Mouse (Mus musculus): ENCODE data around the gene Olfr1138.

Olfr1138 gene

DNA sequence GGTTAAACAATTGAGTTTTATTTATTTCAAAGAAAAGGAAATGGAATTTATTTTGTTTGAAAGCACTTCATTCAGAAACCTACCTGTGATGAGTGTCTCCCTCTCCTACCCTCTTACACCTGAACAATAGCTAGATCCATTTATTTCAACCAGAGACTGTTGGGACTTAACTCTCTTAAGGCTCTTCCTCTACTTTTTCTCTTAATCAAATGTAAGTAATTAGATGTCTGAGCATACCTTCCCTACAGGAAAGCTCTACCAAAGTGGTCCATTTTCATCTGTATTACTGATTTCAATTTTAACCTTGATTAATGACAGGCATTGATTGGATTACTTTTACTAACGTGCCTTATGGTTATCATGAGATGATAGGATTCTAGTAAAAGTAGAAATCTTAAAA lies at the start of gene Olfr1138:
Gene Olfr1138, minus strand, starts transcription at position 101 of the 400 bp plus-strand sequence.
- DNase-seq (ENCODE audit: low spot score in 2 of 2) = no peak

DNA sequence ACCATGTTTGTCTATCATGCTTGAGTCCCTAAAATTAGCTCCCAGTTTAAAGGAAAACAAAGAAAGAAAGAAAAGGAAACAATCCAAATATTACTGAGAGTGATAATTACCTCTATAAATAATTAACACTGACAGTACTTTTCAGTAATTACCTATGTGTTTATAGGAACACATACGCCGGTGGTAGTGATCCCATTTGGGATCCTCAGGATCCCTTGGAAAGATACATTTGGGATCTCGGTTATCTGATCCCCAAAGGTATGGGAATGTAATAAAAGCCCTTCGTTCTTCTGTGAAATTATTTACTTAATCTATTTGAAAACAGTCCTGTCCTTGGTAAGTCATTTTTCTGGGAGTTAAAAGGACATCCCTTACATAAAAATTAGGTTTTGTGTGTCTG lies 39.4 kb upstream of the Olfr1138 start, which contains the start of gene Olfr152:
Gene Olfr152, plus strand, starts transcription at position 301 of the 400 bp plus-strand sequence.
- no peak for DNase-seq (ENCODE audit: low spot score in 2 of 2)

DNA sequence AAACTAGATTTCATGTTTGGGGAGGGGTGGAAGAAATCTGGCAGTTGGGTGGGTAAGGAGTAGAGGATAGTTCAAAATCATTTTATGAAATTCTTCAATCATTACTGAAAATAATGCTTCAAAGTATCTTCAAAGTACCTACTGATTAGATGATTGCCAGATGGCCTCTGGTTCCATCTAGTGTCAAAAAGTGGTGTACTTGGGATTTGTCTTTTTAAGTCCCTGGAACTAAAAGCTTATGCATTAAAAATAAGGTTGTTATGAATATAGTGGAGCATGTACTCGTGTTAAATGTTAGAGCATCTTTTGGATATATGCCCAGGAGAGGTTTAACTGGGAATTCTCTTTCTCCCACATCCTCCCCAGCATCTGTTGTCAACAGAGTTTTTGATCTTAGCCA lies 36.4 kb upstream of the Olfr1138 start:
- no peak for DNase-seq (ENCODE audit: low spot score in 2 of 2)

DNA sequence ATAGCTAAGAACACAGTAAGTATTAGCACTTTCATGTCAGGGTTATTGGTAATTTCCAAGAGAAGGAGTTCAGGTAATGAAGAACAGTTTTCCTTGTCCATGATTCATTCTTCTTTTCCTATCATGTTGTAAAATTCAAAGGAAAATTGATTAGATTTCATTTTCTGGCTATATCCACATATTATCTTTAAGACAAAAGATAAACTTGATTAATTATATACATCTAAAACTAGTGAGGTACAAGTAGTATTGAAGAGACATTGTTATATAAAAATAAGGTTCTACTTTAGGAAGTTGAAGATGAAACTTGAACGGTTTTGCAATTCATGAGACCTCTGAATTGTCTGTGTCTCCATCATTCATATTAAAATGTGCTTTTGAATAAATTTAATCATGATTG lies 14.1 kb upstream of the Olfr1138 start, which contains the start of gene Olfr1141:
Gene Olfr1141, minus strand, starts transcription at position 101 of the 400 bp plus-strand sequence.
- no peak for DNase-seq (ENCODE audit: low spot score in 2 of 2)

DNA sequence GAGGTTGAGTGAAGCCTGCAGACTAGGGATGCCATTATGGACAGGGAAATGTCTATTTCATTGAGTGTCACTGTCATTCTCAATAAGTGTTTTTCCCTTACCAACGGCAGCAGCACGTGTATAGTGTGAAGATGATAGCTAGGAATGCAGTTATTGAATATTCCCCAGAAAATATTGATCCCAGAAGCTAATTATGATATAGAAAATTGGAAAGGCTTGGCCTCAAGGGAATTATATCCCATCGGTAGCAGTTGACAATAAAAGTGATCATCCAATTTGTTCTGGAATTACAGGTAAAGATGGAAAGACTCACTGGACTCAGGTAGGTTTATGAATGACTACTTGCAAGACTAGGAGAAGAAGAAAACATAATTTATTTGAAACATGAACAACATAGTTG lies 3.7 kb upstream of the Olfr1138 start, which contains the start of gene Olfr1140:
Gene Olfr1140, plus strand, starts transcription at position 301 of the 400 bp plus-strand sequence.
- DNase-seq (ENCODE audit: low spot score in 2 of 2) = no peak

DNA sequence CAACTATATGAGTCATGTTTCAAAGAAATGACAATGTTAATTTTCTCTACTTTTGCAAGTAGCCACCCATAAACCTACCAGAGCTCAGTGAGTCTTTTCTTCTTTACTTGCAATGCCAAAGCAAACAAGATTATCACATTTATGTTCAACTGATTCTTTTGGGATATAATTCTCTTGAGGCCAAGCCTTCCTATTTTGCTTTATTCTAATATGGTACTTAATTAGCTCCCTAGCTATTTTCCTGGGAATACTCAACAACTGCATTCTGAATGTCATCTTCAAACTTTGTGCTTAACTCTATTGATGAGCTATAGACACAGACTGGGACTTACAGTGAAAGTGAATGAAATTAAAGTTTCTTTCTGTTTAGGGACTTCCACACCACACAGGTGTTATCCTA lies 26.7 kb downstream of the Olfr1138 start, which contains the start of gene Olfr1137:
Gene Olfr1137, minus strand, starts transcription at position 101 of the 400 bp plus-strand sequence.
- DNase-seq (ENCODE audit: low spot score in 2 of 2) = no peak

DNA sequence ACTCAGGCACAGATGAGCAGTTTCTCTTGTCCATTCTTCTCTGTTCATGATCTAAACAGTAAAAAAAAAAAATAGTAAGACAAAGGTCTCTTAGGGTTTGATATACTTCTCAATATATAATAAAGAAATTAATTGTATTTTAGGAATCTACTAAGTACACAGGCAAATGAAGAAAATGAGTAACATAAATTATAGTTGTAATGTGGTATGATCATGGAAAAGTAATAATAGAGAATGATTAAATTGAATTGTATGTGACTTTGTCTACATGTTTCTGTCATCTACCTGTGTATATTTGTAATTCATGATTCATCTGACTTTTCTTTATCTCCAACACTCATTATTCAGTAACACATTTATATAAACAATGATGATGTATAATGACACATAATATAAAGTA lies 45.9 kb downstream of the Olfr1138 start, which contains the start of gene Olfr1136:
Gene Olfr1136, minus strand, starts transcription at position 101 of the 400 bp plus-strand sequence.
- no peak for DNase-seq (ENCODE audit: low spot score in 2 of 2)
